Mouse (Mus musculus): ENCODE measurements around the gene Olfr1178.

GRCm38 (mm10) chr2:88449031-88449430 lies 62.2 kb downstream of the Olfr1178 start, which contains the start of gene Gm13757:
- TF ChIP-seq CTCF (IDR thresholded peaks at IDR 0.05; ENCODE audit: low read depth, low read length): no peak
- TF ChIP-seq POLR2A (IDR thresholded peaks at IDR 0.05; ENCODE audit: extremely low read depth, insufficient read depth, low read length): no peak

Data from liver, adult 2 months (tissue).